Mouse (Mus musculus) heart, embryonic 16.5 days (tissue): ENCODE results near the gene Macrod2. TPM values are rescaled to one million over a fixed set of nuclear protein-coding genes. Genes with fewer than 3 reads are reported as not detected.

Source experiments
- ATAC-seq: fragments of 200-750 bp; cut with Nextera tagmentation; replicated peaks from 2 replicates; pipeline ENCODE4 v1.8.0; 2017; ENCODE audit warnings: moderate number of reproducible peaks; ENCODE audit not compliant: insufficient read depth, low FRiP score; ENCODE audit errors: extremely low read depth
- H3K27ac ChIP-seq: fragments of 300-500 bp; sonication (generic); 2 replicates; pipeline ENCODE4 v1.5.1; 2014; ENCODE audit warnings: mild to moderate bottlenecking, low read length, control low read depth, moderate library complexity
- H3K27me3 ChIP-seq: fragments of 300-500 bp; sonication (generic); 2 replicates; pipeline ENCODE4 v1.6.1; 2014; ENCODE audit warnings: low read length, mixed read lengths; ENCODE audit not compliant: control insufficient read depth, insufficient read depth
- H3K36me3 ChIP-seq: fragments of 300-500 bp; sonication (generic); 2 replicates; pipeline ENCODE4 v1.6.1; 2014; ENCODE audit not compliant: control insufficient read depth, insufficient read depth
- H3K4me1 ChIP-seq: fragments of 300-500 bp; sonication (generic); 2 replicates; pipeline ENCODE4 v1.6.1; 2014; ENCODE audit warnings: low read length, mixed read lengths; ENCODE audit not compliant: control insufficient read depth, insufficient read depth
- H3K4me2 ChIP-seq: fragments of 300-500 bp; sonication (generic); 2 replicates; pipeline ENCODE4 v1.6.1; 2014; ENCODE audit warnings: low read depth, mild to moderate bottlenecking, control low read depth, low read length
- H3K4me3 ChIP-seq: fragments of 300-500 bp; sonication (generic); 2 replicates; pipeline ENCODE4 v1.5.1; 2014; ENCODE audit warnings: mild to moderate bottlenecking, control low read depth, low read length
- H3K9ac ChIP-seq: fragments of 300-500 bp; sonication (generic); 2 replicates; pipeline ENCODE4 v1.6.1; 2014; ENCODE audit warnings: low read length, control low read depth
- H3K9me3 ChIP-seq: fragments of 300-500 bp; sonication (generic); replicated peaks from 2 replicates; pipeline ENCODE4 v1.6.1; 2016; ENCODE audit warnings: low read length; ENCODE audit not compliant: control insufficient read depth
- WGBS: fragments of 180-500 bp; shearing (Covaris S2); extraction: QIAGEN DNeasy Blood & Tissue Kit; methylation state at CpG from one replicate; pipeline ENCODE4 v1.1.7; 2014; 5-methylcytosine and 5-hydroxymethylcytosine counted together
- polyA plus RNA-seq: library from polyadenylated mRNA; unstranded; fragments of >200 nt; fragmentation: Nextera tagmentation; extraction: Ambion mirVana; gene quantifications from 2 replicates; pipeline ENCODE4 v1.2.1, GENCODE M21; 2015

Gene Macrod2
- polyA plus RNA-seq, 1 experiment from 2014 or later: 23.2 TPM

DNA sequence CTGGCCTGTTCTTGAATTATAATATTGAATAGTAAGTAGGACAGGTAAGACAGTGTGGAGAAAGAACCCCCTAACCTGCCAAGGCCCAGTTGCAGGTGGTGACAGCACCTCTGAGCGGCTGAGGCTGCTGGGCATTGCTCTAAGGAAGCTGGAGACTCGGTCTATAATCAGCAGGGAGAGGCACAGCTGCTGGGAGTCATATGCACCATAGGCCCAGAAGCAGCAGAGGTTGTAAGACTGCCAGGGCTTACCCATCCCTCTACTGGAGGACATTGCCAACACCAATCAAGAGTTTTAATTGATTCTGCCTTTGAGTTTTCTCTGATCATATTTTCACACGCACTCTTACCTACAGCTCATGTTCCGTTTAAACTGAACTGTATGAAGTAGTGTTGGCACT is 869.5 kb downstream of the Macrod2 start:
- Histone ChIP-seq H3K27me3 (no peaks in the 10 kb centered on the region), H3K4me2 (no peak overlapping the region), H3K4me3 (no peak overlapping the region), H3K9ac (no peak overlapping the region), H3K9me3 (no peaks in the 10 kb centered on the region), H3K4me1 (no peaks in the 10 kb centered on the region), H3K36me3 (no peaks in the 10 kb centered on the region), H3K27ac (no peak overlapping the region)
- 70% methylated on average over 4 of the region's 4 CpGs for WGBS
- no peak for ATAC-seq

DNA sequence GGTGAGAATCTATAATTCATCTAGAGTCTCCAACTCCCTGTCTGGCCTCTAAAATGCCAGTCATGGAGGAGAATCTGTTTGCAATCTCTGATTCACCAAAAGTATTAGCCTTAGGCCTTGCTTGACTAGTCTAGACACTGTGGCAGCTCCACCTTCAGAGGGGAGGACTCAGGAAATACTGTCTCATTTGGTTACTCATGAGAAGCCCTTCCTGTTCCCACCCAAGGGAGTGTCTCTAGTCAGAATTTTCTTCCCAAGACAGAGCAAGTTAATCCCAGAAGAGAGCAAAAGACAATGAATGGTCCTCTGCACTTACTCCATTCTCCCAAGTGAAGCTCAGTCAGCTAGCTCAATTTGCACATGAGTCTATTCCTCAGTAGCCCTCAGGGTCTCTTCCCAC is 871.5 kb downstream of the Macrod2 start:
- no peaks in the 10 kb centered on the region for H3K36me3 ChIP-seq
- H3K4me1 ChIP-seq: peaks cover under 1% of the 10 kb centered on the region; the same call in 1 of the 2 replicates
- H3K27me3 ChIP-seq: no peaks in the 10 kb centered on the region
- H3K9me3 ChIP-seq: no peaks in the 10 kb centered on the region
- no peak for ATAC-seq
- H3K4me2 ChIP-seq: no peak overlapping the region
- H3K9ac ChIP-seq: no peak overlapping the region
- H3K27ac ChIP-seq: no peak overlapping the region
- no peak overlapping the region for H3K4me3 ChIP-seq

DNA sequence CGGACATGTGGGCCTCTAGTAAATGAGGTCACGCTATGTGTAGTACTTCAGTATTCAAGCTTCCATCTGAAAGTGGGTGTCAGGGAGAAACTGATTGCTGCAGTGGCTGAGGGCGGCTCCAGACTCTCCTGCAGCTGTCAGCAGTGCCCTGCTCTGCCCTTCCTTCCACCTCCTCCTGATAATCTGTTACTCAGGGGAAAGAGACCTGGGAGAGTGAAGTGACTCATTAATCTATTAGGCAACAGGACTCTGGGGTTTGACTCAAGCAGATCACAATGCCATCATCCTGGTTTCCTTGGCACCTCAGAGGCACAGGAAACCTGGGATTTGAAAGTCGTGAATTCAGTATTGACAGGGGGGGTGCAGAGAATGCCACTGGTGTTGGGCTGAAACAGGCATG is 876.4 kb downstream of the Macrod2 start:
- H3K9me3 ChIP-seq: no peaks in the 10 kb centered on the region
- H3K36me3 ChIP-seq: no peaks in the 10 kb centered on the region
- H3K27me3 ChIP-seq: no peaks in the 10 kb centered on the region
- no peak overlapping the region for H3K27ac ChIP-seq
- no peak overlapping the region for H3K9ac ChIP-seq
- H3K4me1 ChIP-seq: peaks cover 2% of the 10 kb centered on the region; the same call in 1 of the 2 replicates
- 24% methylated on average over 4 of the region's 4 CpGs for WGBS
- peak; percentile 70; the same call in 1 of the 2 replicates for ATAC-seq
- no peak overlapping the region for H3K4me2 ChIP-seq
- H3K4me3 ChIP-seq: no peak overlapping the region

DNA sequence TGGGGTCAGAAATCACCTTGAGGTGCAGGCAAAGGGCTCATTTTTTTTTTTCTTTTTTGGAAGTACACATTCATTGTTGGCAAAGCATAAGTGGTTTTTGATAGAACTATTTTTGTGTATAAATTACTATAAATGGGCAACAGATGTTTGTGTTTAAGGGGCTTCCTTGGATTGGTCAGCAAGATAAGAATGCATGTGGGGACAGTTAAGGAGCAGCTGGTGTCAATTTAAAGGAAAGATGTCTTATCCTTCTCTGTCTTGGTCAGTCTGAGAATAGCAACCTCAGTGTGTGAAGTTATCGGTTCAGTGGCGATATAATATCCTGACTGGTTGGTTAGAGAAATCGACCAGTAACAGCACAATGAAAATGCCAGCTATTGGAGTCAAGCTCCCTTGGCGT is 877.9 kb downstream of the Macrod2 start:
- H3K4me2 ChIP-seq: no peak overlapping the region
- ATAC-seq: no peak
- H3K4me1 ChIP-seq: peaks cover 2% of the 10 kb centered on the region; the same call in 1 of the 2 replicates
- H3K9ac ChIP-seq: no peak overlapping the region
- H3K27ac ChIP-seq: no peak overlapping the region
- H3K36me3 ChIP-seq: no peaks in the 10 kb centered on the region
- H3K4me3 ChIP-seq: no peak overlapping the region
- H3K9me3 ChIP-seq: no peaks in the 10 kb centered on the region
- H3K27me3 ChIP-seq: no peaks in the 10 kb centered on the region
- 76% methylated on average over 4 of the region's 4 CpGs for WGBS

DNA sequence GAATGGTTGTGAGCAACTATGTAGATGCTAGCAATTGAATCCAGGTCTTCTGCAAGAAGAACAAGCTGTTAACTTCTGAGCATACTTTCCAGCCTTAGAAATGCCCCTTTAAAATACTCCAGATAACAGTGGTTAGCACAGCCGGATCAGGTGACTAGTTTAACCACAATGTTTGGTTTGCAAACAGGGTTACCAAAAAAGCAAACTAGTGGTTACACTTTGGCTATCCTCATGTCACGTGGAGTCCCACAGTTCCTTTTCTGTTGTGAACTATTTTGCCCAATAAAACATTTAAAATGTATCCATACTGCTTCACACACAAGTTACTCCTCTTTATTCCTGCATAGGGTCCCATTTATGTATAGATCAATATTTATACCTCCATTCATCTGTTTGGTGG is 879.2 kb downstream of the Macrod2 start:
- H3K4me1 ChIP-seq: peaks cover 6% of the 10 kb centered on the region
- no peak overlapping the region for H3K27ac ChIP-seq
- ATAC-seq: no peak
- H3K9ac ChIP-seq: no peak overlapping the region
- no peak overlapping the region for H3K4me2 ChIP-seq
- 82% methylated on average over 2 of the region's 2 CpGs for whole genome bisulfite sequencing
- H3K36me3 ChIP-seq: no peaks in the 10 kb centered on the region
- H3K27me3 ChIP-seq: no peaks in the 10 kb centered on the region
- no peaks in the 10 kb centered on the region for H3K9me3 ChIP-seq
- H3K4me3 ChIP-seq: no peak overlapping the region

DNA sequence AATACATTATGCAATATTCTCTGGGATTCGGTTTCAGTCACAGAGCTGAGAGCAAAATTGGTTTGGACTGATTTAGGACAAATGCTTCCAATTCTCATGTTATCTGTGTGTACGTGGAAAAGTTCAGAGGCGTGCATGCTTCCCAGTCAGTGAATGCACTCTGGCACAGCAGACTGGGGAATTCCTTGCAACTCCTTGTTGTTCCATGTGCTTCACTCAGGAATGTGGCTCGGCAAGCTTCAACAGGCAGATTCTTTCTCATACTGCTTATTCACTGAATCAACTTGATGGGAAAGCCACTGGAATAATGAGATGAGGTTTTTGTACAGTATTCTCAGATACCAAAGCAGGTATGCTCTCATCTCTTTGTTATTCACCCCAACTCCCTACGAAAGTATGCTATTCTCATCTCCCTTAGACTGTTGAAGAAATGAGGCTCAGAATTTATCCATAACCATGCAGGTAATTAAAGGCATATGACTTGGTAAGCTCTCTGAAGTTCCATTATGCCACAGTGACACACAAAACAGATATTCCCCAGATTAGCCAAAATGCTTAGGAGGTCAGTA is 884.1 kb downstream of the Macrod2 start:
- Histone ChIP-seq H3K4me2 (no peak overlapping the region), H3K27ac (no peak overlapping the region), H3K27me3 (no peaks in the 10 kb centered on the region), H3K4me3 (no peak overlapping the region), H3K36me3 (no peaks in the 10 kb centered on the region), H3K9me3 (no peaks in the 10 kb centered on the region), H3K4me1 (peaks cover 7% of the 10 kb centered on the region), H3K9ac (no peak overlapping the region)
- WGBS: 26% methylated on average over 5 of the region's 5 CpGs
- ATAC-seq: peak; percentile 85

DNA sequence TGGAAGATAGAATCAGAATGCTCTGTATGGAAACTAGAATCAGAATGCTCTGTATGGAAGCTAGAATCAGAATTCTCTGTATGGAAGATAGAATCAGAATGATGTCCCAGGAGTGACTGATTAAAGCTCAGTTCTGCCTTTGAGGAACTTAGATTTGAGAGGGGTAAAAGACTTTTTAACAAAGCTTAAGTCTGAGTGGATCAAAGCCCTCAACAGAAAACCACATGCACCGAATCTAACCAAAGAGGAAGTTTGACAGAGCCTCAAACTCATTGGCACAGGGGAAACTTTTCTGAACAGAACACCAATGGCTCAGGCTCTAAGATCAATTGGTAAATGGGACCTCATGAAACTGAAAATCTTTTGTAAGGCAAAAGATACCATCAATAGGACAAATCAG is 885.7 kb downstream of the Macrod2 start:
- Histone ChIP-seq H3K27ac (no peak overlapping the region), H3K4me2 (no peak overlapping the region), H3K9ac (no peak overlapping the region), H3K4me3 (no peak overlapping the region), H3K27me3 (no peaks in the 10 kb centered on the region), H3K9me3 (no peaks in the 10 kb centered on the region), H3K4me1 (peaks cover 7% of the 10 kb centered on the region), H3K36me3 (no peaks in the 10 kb centered on the region)
- 78% methylated on average over 1 of the region's 1 CpGs for WGBS
- ATAC-seq: no peak

DNA sequence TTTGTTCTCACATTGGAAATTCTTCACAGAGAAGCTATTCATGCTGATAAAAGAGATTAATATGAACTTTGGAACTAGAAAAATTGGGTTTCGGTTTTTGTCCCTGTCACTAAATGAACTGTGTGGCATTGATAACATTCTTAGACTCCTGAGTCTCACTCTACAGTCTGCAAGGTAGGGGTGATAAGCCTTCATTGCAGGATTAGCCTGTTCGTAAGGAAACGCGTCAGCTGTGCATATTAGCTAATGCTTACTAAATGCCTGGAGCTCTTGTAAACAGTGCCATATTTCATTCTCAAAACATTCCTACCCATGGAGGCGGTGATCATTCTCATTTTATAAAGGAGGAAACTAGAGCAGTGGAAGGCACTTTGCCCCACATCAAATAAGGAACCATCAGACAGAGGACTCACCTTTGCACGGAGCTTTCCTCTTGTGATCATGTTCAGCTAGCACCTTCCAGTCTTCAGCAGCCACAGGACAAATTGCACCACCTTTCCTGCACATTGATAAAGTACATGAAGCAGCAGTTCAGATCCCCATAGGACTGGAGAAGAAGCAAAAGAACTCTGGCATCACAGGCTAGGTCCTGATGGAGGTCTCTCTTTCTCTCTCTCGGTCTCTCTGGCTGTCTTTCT is 891.1 kb downstream of the Macrod2 start:
- H3K4me1 ChIP-seq: peaks cover 10% of the 10 kb centered on the region
- no peak overlapping the region for H3K27ac ChIP-seq
- H3K4me2 ChIP-seq: no peak overlapping the region
- 59% methylated on average over 7 of the region's 7 CpGs for WGBS
- H3K4me3 ChIP-seq: no peak overlapping the region
- no peaks in the 10 kb centered on the region for H3K9me3 ChIP-seq
- ATAC-seq: no peak
- no peaks in the 10 kb centered on the region for H3K27me3 ChIP-seq
- H3K9ac ChIP-seq: no peak overlapping the region
- H3K36me3 ChIP-seq: no peaks in the 10 kb centered on the region

DNA sequence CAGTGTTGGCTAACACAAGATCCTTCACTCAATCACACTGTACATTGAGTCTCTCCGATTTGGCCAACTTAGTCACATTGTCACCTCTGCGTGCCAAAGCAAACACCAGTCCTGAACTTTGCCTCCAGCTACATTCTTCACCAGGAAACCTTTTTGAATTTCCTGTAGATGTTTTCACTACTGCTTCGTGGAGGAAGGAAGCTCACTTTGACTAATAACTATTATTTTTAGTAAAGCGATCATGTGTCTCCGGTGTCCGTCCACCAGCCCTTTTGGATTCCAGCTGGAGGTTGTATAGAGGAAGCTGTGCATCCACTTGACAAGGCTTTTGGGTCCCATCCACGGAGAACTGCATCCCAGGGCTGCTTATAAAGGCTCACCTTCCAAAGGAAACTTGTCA is 893.4 kb downstream of the Macrod2 start:
- no peaks in the 10 kb centered on the region for H3K27me3 ChIP-seq
- WGBS: 49% methylated on average over 7 of the region's 7 CpGs
- H3K9me3 ChIP-seq: no peaks in the 10 kb centered on the region
- peaks cover 10% of the 10 kb centered on the region for H3K4me1 ChIP-seq
- H3K4me2 ChIP-seq: no peak overlapping the region
- no peak overlapping the region for H3K4me3 ChIP-seq
- ATAC-seq: peak; percentile 78
- H3K27ac ChIP-seq: no peak overlapping the region
- H3K9ac ChIP-seq: no peak overlapping the region
- H3K36me3 ChIP-seq: no peaks in the 10 kb centered on the region
